Mouse (Mus musculus): ENCODE measurements around the gene Gdpgp1.

Gene Gdpgp1

GRCm38 (mm10) chr7:80230196-80230595 is 2.5 kb upstream of the Gdpgp1 start:
- DNase-seq: no peak

GRCm38 (mm10) chr7:80231971-80232488 is 635 bp upstream of the Gdpgp1 start:
- DNase-seq: no peak

- no peak for DNase-seq
Measured at GRCm38 (mm10) chr7:80233799-80234198, 1.1 kb downstream of the Gdpgp1 start.

- DNase-seq: no peak
Measured at GRCm38 (mm10) chr7:80238542-80238941, 5.9 kb downstream of the Gdpgp1 start.

GRCm38 (mm10) chr7:80241661-80242060 is 9.0 kb downstream of the Gdpgp1 start:
- DNase-seq: no peak

- no peak for DNase-seq
Measured at GRCm38 (mm10) chr7:80244851-80245250, 12.2 kb downstream of the Gdpgp1 start.

GRCm38 (mm10) chr7:80246148-80246721 is 13.6 kb downstream of the Gdpgp1 start, which contains the start of gene Ttll13:
Gene Ttll13, plus strand, starts transcription at chr7:80246376.
- peak; percentile 99 for DNase-seq

GRCm38 (mm10) chr7:80246859-80247258 is 14.2 kb downstream of the Gdpgp1 start:
- no peak for DNase-seq

- DNase-seq: no peak
Measured at GRCm38 (mm10) chr7:80252437-80252836, 19.8 kb downstream of the Gdpgp1 start.

- no peak for DNase-seq
Measured at GRCm38 (mm10) chr7:80252886-80253285, 20.2 kb downstream of the Gdpgp1 start.

- no peak for DNase-seq
Measured at GRCm38 (mm10) chr7:80255981-80256380, 23.3 kb downstream of the Gdpgp1 start.

- no peak for DNase-seq
Measured at GRCm38 (mm10) chr7:80257706-80258105, 25.0 kb downstream of the Gdpgp1 start.

GRCm38 (mm10) chr7:80260625-80261371 is 28.1 kb downstream of the Gdpgp1 start, which contains the start of gene Ngrn:
Gene Ngrn, plus strand, starts transcription at chr7:80261215.
- peak; percentile 93 for DNase-seq

- DNase-seq: peak; percentile 35
Measured at GRCm38 (mm10) chr7:80261372-80261990, 28.8 kb downstream of the Gdpgp1 start.

GRCm38 (mm10) chr7:80264606-80265005 is 31.9 kb downstream of the Gdpgp1 start:
- no peak for DNase-seq

- no peak for DNase-seq
Measured at GRCm38 (mm10) chr7:80267764-80268163, 35.1 kb downstream of the Gdpgp1 start.

GRCm38 (mm10) chr7:80268897-80269750 is 36.5 kb downstream of the Gdpgp1 start, which contains the start of gene Vps33b:
Gene Vps33b, plus strand, starts transcription at chr7:80269649.
- DNase-seq: peak; percentile 95

GRCm38 (mm10) chr7:80269751-80270255 is 37.1 kb downstream of the Gdpgp1 start:
- no peak for DNase-seq

GRCm38 (mm10) chr7:80273456-80273855 is 40.8 kb downstream of the Gdpgp1 start:
- DNase-seq: no peak

- no peak for DNase-seq
Measured at GRCm38 (mm10) chr7:80276374-80276773, 43.7 kb downstream of the Gdpgp1 start.

- DNase-seq: no peak
Measured at GRCm38 (mm10) chr7:80280032-80280431, 47.4 kb downstream of the Gdpgp1 start.

- no peak for DNase-seq
Measured at GRCm38 (mm10) chr7:80280998-80281397, 48.3 kb downstream of the Gdpgp1 start.
